Mouse (Mus musculus) left cerebral cortex, postnatal 10 days (tissue): ENCODE measurements around the gene Cnih4. TPM values are rescaled to one million over a fixed set of nuclear protein-coding genes. Genes with fewer than 3 reads are reported as not detected.

Source experiments
- DNase-seq, 2 experiments: peaks; one replicate each; pipeline ENCODE4 v3.0.0; 2021 to 2022; ENCODE audit warnings: low spot score in 2 of 2, mixed read lengths in 1 of 2; ENCODE audit errors: extremely low spot score in 1 of 2
- intact Hi-C: fragments of 180-260 bp; cut with DNase I; formaldehyde crosslinking; loops from one replicate; pipeline ENCODE4 v1.15.1; 2025
- total RNA-seq, 2 experiments: library from RNA; stranded (reverse); gene quantifications; 2 replicates each; pipeline ENCODE4 v1.2.3; 2021

Cnih4 gene
- total RNA-seq, 2 experiments from 2014 or later: 20.4 to 22.2 TPM

GRCm38 (mm10) chr1:181199446-181199845, 55.0 kb downstream of the Cnih4 start:
- no peak for DNase-seq
- intact Hi-C loops: loop anchor here (5.0 kb wide), 1 partner anchor 72 kb away; no protein-coding TSS in a partner anchor

GRCm38 (mm10) chr1:181210147-181210546, 65.7 kb downstream of the Cnih4 start:
- DNase-seq: no peak
- intact Hi-C loops: no loop called here

GRCm38 (mm10) chr1:181210601-181211402, 66.3 kb downstream of the Cnih4 start:
- intact Hi-C loops: no loop called here
- peak in 1 of 2 experiments; percentile 70 for DNase-seq

GRCm38 (mm10) chr1:181211403-181211919, 67.0 kb downstream of the Cnih4 start:
- intact Hi-C loops: no loop called here
- peak in 1 of 2 experiments; percentile 76 for DNase-seq

GRCm38 (mm10) chr1:181211920-181212633, 67.6 kb downstream of the Cnih4 start, which contains the start of gene Wdr26:
Gene Wdr26, minus strand, starts transcription at chr1:181212001.
- peak; percentile 83 to 90 for DNase-seq
- intact Hi-C loops: no loop called here

- DNase-seq: no peak
- intact Hi-C loops: no loop called here
Observed at GRCm38 (mm10) chr1:181214296-181215035, 70.0 kb downstream of the Cnih4 start.

- intact Hi-C loops: no loop called here
- no peak for DNase-seq
Observed at GRCm38 (mm10) chr1:181216315-181216714, 71.8 kb downstream of the Cnih4 start.

Other genes starting within 250 kb of the Cnih4 start
- 10 to 100 TPM; 25.3 to 27.8 TPM for gene Pycr2, start 240.4 kb upstream of the Cnih4 start, total RNA-seq
- gene Lefty1, start 209.7 kb upstream of the Cnih4 start, total RNA-seq: 1 to 10 TPM; 1.5 to 2.6 TPM
- gene Tmem63a, start 202.3 kb upstream of the Cnih4 start, total RNA-seq: 1 to 10 TPM; 4.2 to 5.3 TPM
- gene Ephx1, start 123.8 kb upstream of the Cnih4 start, total RNA-seq: 10 to 100 TPM; 12.3 to 12.7 TPM
- not detected for gene 9130409I23Rik, start 93.5 kb upstream of the Cnih4 start, total RNA-seq
- gene Nvl, start 489 bp upstream of the Cnih4 start, total RNA-seq: 10 to 100 TPM; 30.4 to 30.5 TPM
- gene Wdr26, start 67.3 kb downstream of the Cnih4 start, total RNA-seq: 100 to 1,000 TPM; 126 to 131 TPM
- gene Cnih3, start 207.9 kb downstream of the Cnih4 start, total RNA-seq: 10 to 100 TPM; 72.2 to 79.3 TPM